Mouse (Mus musculus): Measurements from ENCODE around the gene E2f7. TPM values are rescaled to one million over a fixed set of nuclear protein-coding genes. Genes with fewer than 3 reads are reported as not detected.

E2f7 gene
- total RNA-seq, 4 experiments from 2014 or later = 0.33 to 0.50 (median 0.48) TPM

GRCm38 (mm10) chr10:110773878-110774277 is 28.6 kb downstream of the E2f7 start:
- DNase-seq (ENCODE audit: low spot score in 2 of 2) = no peak

GRCm38 (mm10) chr10:110781772-110782171 is 36.5 kb downstream of the E2f7 start:
- no peak for DNase-seq (ENCODE audit: low spot score in 2 of 2)

- DNase-seq (ENCODE audit: low spot score in 2 of 2) = no peak
These were observed 37.4 kb downstream of the E2f7 start for GRCm38 (mm10) chr10:110782655-110783054.

DNA sequence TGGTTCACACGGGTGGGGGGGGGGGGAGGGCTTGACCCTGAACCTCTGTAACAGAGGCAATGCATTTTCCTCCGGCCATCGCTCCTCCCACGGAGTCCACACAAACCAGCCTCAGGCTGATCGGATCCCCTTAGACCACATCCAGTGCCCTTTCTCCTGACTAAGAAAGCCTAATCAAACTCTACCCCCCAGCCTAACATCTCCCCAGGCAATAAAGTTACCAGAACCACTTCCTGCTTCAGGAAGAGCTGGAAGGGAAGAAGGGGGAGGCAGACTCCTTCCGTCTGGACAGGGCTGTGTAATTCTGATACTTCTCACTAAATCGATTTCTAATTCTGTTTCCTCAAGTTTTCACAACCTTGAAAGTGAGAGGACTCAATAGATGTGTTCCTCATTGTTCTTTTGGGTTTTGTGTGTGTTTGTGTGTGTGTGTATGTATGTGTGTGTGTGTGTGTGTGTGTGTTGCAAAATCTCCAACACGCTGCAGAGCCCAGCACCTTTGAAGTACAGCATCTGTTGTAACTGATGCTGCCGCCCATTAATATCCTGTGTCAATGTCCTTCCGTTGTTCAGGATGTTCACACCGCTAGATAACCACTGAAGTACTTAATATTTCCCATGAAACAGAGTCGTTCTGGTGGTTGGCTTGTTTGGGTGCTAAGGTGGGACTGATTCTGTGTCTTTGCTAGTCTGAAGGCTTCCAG is 43.0 kb downstream of the E2f7 start:
- no peak for DNase-seq (ENCODE audit: low spot score in 2 of 2)

- DNase-seq (ENCODE audit: low spot score in 2 of 2) = no peak
These were observed 44.4 kb downstream of the E2f7 start for GRCm38 (mm10) chr10:110789683-110790082.

DNA sequence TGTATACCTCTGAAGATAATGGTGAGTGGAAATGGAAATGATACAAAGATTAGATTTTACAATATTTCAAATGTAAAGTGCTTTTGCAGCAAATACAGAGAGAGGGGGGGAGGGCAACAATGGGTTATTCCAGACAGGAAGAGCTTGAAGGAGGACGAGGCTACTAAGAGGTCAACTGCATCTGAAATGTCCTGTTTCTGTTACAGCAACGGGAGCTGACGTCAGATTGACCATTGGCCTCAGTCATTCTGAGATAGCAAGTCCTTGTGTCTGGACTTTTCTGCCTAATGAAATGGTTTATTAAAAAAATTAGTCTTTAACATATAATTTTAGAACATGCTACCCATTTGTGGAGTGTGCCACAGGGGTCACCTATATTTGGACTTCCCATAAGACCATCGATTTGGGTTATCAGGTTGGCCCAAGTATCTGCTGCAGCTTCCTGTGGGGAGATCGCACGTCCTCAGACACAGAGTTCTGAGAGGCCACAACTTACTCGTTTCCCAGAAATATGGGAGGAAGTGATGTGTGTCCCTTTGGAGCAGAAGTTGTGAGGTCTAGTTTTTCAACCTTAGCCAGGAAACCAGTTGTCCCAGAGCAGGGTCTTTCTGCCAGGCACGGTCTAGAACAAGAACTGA is 48.0 kb downstream of the E2f7 start:
- DNase-seq (ENCODE audit: low spot score in 2 of 2) = no peak

GRCm38 (mm10) chr10:110794564-110795205 is 49.4 kb downstream of the E2f7 start:
- DNase-seq (ENCODE audit: low spot score in 2 of 2) = peak in 1 of 2 experiments; percentile 15

- no peak for DNase-seq (ENCODE audit: low spot score in 2 of 2)
These were observed 50.1 kb downstream of the E2f7 start for GRCm38 (mm10) chr10:110795206-110795796.

- DNase-seq (ENCODE audit: low spot score in 2 of 2) = no peak
These were observed 56.1 kb downstream of the E2f7 start for GRCm38 (mm10) chr10:110801296-110801695.

DNA sequence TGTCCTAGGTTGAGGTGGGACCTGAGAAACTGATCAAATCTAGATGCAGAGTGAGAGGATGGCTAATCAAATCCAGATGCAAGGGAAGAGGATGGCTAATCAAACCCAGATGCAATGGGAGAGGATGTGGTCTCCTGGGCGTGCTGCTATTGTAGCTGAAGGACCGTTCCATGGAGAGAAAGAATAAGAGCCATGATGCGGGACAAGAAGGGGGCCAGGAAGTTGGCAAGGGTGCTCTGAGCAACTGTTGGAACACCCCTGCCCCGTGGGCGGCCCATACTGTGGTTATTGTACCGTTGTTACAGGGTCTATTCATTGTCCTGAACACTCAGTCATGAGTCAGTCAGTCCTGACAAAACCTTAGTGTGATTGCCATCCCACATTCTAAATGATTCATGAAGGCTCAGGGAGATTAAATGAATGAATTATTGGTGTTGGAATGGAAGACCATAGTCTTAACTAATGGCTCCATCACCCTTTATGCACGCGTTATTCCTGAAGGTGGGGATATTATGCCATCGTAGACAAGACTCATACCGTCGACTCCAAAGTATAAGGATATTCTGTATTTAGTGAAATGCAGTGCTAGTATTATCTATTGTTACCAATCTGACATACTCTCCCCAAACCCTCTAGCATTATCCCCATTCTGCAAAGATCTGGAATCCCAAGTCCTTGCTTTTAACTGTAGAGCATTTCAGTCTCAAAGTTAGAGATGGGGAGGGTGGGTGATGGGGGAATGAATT is 59.2 kb downstream of the E2f7 start:
- DNase-seq (ENCODE audit: low spot score in 2 of 2) = no peak

- no peak for DNase-seq (ENCODE audit: low spot score in 2 of 2)
These were observed 59.9 kb downstream of the E2f7 start for GRCm38 (mm10) chr10:110805025-110805740.

DNA sequence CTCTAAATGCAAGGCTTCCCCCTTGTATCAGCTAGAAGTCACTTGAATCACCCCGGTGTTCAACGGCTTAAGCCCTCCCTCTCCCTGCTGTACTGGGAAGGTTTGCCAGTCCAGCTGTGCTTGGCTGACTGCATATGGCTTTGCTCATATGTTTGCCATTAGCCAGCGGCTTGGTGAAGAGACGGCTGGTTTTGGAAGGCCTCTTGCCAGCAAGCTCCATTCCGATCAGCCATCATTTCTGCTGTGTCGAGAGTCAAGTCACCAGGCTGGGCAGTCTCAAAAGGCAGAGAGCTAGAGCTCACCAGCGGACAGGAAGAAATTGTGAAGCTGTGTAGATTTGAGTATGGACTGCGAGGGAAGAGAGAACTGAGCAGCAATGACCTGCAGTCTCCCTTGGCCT is 61.2 kb downstream of the E2f7 start:
- DNase-seq (ENCODE audit: low spot score in 2 of 2) = no peak

DNA sequence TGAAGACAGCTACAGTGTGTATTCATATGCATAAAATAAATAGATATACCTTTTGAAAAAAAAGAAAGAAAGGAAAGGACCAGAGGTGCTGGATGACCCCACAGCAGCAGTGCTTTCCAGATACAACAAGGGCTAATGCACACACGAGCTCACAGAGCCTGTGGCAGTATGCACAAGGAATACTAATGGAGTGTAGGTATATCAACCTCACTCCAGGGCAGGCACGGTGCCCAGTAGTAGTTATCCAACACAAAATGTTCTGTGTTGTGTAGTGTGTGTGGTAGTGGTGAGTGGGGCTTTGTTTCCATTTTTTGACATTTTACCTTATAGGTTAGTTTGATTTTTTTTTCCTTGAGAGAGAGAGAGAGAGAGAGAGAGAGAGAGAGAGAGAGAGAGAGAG is 65.3 kb downstream of the E2f7 start:
- DNase-seq (ENCODE audit: low spot score in 2 of 2) = no peak

- DNase-seq (ENCODE audit: low spot score in 2 of 2) = no peak
These were observed 66.1 kb downstream of the E2f7 start for GRCm38 (mm10) chr10:110811209-110811861.

DNA sequence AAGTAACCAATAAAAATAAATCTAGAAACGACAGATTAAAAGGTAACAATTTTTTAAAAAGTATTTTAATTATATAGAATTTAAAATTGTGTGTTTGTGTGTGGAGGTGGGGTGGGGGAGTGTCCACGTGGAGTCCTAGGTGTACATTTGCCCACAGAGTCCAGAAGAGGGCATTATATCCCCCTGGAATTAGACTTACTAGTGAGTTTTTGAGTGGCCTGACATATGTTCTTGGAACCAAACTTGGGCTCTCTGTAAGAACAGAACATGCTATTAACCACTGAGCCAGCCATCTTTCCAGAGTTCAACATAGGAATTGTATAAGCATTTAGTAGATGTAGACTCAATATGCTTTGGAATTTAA is 66.6 kb downstream of the E2f7 start:
- no peak for DNase-seq (ENCODE audit: low spot score in 2 of 2)

- DNase-seq (ENCODE audit: low spot score in 2 of 2) = no peak
These were observed 75.9 kb downstream of the E2f7 start for GRCm38 (mm10) chr10:110821139-110821538.

GRCm38 (mm10) chr10:110821692-110822091 is 76.5 kb downstream of the E2f7 start:
- DNase-seq (ENCODE audit: low spot score in 2 of 2) = no peak

GRCm38 (mm10) chr10:110832336-110832735 is 87.1 kb downstream of the E2f7 start:
- DNase-seq (ENCODE audit: low spot score in 2 of 2) = no peak

- no peak for DNase-seq (ENCODE audit: low spot score in 2 of 2)
These were observed 90.0 kb downstream of the E2f7 start for GRCm38 (mm10) chr10:110835115-110835806.

All from left cerebral cortex, adult 8-10 months (tissue).